Mouse (Mus musculus) liver, embryonic 16.5 days (tissue): ENCODE data around the gene Zfp446. TPM values are rescaled to one million over a fixed set of nuclear protein-coding genes. Genes with fewer than 3 reads are reported as not detected.
"Not testable (repeated sequence)": the region's sequence is repeated elsewhere in the genome, so short reads cannot be mapped to it uniquely, and the experiment has no call there.

Source experiments
- ATAC-seq: fragments of 200-750 bp; cut with Nextera tagmentation; 2 replicates; pipeline ENCODE4 v1.8.0; 2017; ENCODE audit warnings: low read depth, mild to moderate bottlenecking, moderate number of reproducible peaks, moderate library complexity
- H3K27ac ChIP-seq: fragments of 300-500 bp; sonication (generic); 2 replicates; pipeline ENCODE4 v1.5.1; 2014; ENCODE audit warnings: mild to moderate bottlenecking, low read length
- H3K27me3 ChIP-seq: fragments of 300-500 bp; sonication (generic); 2 replicates; pipeline ENCODE4 v1.6.1; 2014; ENCODE audit warnings: low read depth, low read length, mixed read lengths; ENCODE audit not compliant: control insufficient read depth, insufficient read depth
- H3K36me3 ChIP-seq: fragments of 300-500 bp; sonication (generic); 2 replicates; pipeline ENCODE4 v1.6.1; 2014; ENCODE audit warnings: mild to moderate bottlenecking; ENCODE audit not compliant: control insufficient read depth, insufficient read depth
- H3K4me1 ChIP-seq: fragments of 300-500 bp; sonication (generic); 2 replicates; pipeline ENCODE4 v1.6.1; 2014; ENCODE audit warnings: low read depth, low read length, mixed read lengths; ENCODE audit not compliant: control insufficient read depth
- H3K4me2 ChIP-seq: fragments of 300-500 bp; sonication (generic); 2 replicates; pipeline ENCODE4 v1.6.1; 2014; ENCODE audit warnings: low read depth, low read length, mixed read lengths
- H3K4me3 ChIP-seq: fragments of 300-500 bp; sonication (generic); 2 replicates; pipeline ENCODE4 v1.5.1; 2014; ENCODE audit warnings: low read depth, mild to moderate bottlenecking, low read length
- H3K9ac ChIP-seq: fragments of 300-500 bp; sonication (generic); 2 replicates; pipeline ENCODE4 v1.6.1; 2014; ENCODE audit warnings: low read depth, low read length
- H3K9me3 ChIP-seq: fragments of 300-500 bp; sonication (generic); replicated peaks from 2 replicates; pipeline ENCODE4 v1.6.1; 2016; ENCODE audit warnings: low read length; ENCODE audit not compliant: control insufficient read depth
- WGBS: fragments of 180-500 bp; shearing (Covaris S2); extraction: QIAGEN DNeasy Blood & Tissue Kit; methylation state at CpG from one replicate; pipeline ENCODE4 v1.1.7; 2014; ENCODE audit not compliant: insufficient replicate concordance; 5-methylcytosine and 5-hydroxymethylcytosine counted together
- polyA plus RNA-seq: library from polyadenylated mRNA; unstranded; fragments of >200 nt; fragmentation: Nextera tagmentation; extraction: Ambion mirVana; gene quantifications from 2 replicates; pipeline ENCODE4 v1.2.1, GENCODE M21; 2015

Zfp446 gene
- 2.9 TPM in 2 replicates for polyA plus RNA-seq

GRCm38 (mm10) chr7:12977682-12978389, at the start of gene Zfp446:
TSS of gene Zfp446 (plus strand) at chr7:12977848.
- peaks cover 20% of the 10 kb centered on the region for H3K4me1 ChIP-seq
- no peaks in the 10 kb centered on the region for H3K9me3 ChIP-seq
- H3K27me3 ChIP-seq, result no peaks in the 10 kb centered on the region
- peak within 1 kb of the TSS; percentile 72 for H3K9ac ChIP-seq
- H3K4me3 ChIP-seq, result peak within 1 kb of the TSS; percentile 72
- peak within 1 kb of the TSS; percentile 89 for H3K4me2 ChIP-seq
- WGBS, result under 1% methylated on average over 48 of the region's 49 CpGs
- H3K36me3 ChIP-seq, result no peaks in the 10 kb centered on the region
- peak; percentile 99 for ATAC-seq
- H3K27ac ChIP-seq, result peak within 1 kb of the TSS; percentile 93

GRCm38 (mm10) chr7:12933615-12934140, 44.0 kb upstream of the Zfp446 start:
- no peak for ATAC-seq
- no peak overlapping the region for H3K4me3 ChIP-seq
- no peak overlapping the region for H3K4me2 ChIP-seq
- no peaks in the 10 kb centered on the region for H3K27me3 ChIP-seq
- no peaks in the 10 kb centered on the region; the same call in 1 of the 2 replicates for H3K9me3 ChIP-seq
- no peaks in the 10 kb centered on the region for H3K4me1 ChIP-seq
- no peaks in the 10 kb centered on the region for H3K36me3 ChIP-seq
- no peak overlapping the region for H3K27ac ChIP-seq
- no peak overlapping the region for H3K9ac ChIP-seq
- 66% methylated on average over 4 of the region's 4 CpGs for WGBS

GRCm38 (mm10) chr7:12934808-12935207, 42.8 kb upstream of the Zfp446 start:
- 24% methylated on average over 3 of the region's 3 CpGs for WGBS
- H3K4me1 ChIP-seq, result no peaks in the 10 kb centered on the region
- no peak overlapping the region for H3K4me2 ChIP-seq
- no peak overlapping the region for H3K4me3 ChIP-seq
- no peak overlapping the region for H3K9ac ChIP-seq
- no peak for ATAC-seq
- no peak overlapping the region for H3K27ac ChIP-seq
- no peaks in the 10 kb centered on the region for H3K36me3 ChIP-seq
- H3K9me3 ChIP-seq, result no peaks in the 10 kb centered on the region; the same call in 1 of the 2 replicates
- no peaks in the 10 kb centered on the region for H3K27me3 ChIP-seq

GRCm38 (mm10) chr7:12937254-12937803, 40.3 kb upstream of the Zfp446 start:
- not testable (repeated sequence) for H3K36me3 ChIP-seq, H3K4me1 ChIP-seq, H3K4me3 ChIP-seq, H3K27me3 ChIP-seq, H3K27ac ChIP-seq, H3K4me2 ChIP-seq, H3K9ac ChIP-seq, H3K9me3 ChIP-seq, ATAC-seq
- 58% methylated on average over 3 of the region's 4 CpGs for WGBS

- 70% methylated on average over 4 of the region's 4 CpGs for WGBS
Measured at GRCm38 (mm10) chr7:12940599-12940998, 37.0 kb upstream of the Zfp446 start.

GRCm38 (mm10) chr7:12943488-12943887, 34.2 kb upstream of the Zfp446 start:
- no peaks in the 10 kb centered on the region for H3K36me3 ChIP-seq
- no peak overlapping the region for H3K27ac ChIP-seq
- ATAC-seq, result no peak
- H3K4me2 ChIP-seq, result no peak overlapping the region
- H3K9ac ChIP-seq, result no peak overlapping the region
- no peaks in the 10 kb centered on the region for H3K4me1 ChIP-seq
- no peaks in the 10 kb centered on the region for H3K27me3 ChIP-seq
- no peaks in the 10 kb centered on the region for H3K9me3 ChIP-seq
- no peak overlapping the region for H3K4me3 ChIP-seq

More at GRCm38 (mm10) chr7:12940599-12940998, 37.0 kb upstream of the Zfp446 start:
- Histone ChIP-seq H3K9ac (no peak overlapping the region), H3K27ac (no peak overlapping the region), H3K4me2 (no peak overlapping the region), H3K9me3 (no peaks in the 10 kb centered on the region; the same call in 1 of the 2 replicates), H3K27me3 (no peaks in the 10 kb centered on the region), H3K36me3 (no peaks in the 10 kb centered on the region), H3K4me1 (no peaks in the 10 kb centered on the region), H3K4me3 (no peak overlapping the region)
- ATAC-seq, result no peak

GRCm38 (mm10) chr7:12949032-12949871, 28.4 kb upstream of the Zfp446 start:
- H3K36me3 ChIP-seq, result no peaks in the 10 kb centered on the region
- H3K9ac ChIP-seq, result peak overlapping the region; percentile 78
- no peaks in the 10 kb centered on the region for H3K27me3 ChIP-seq
- H3K27ac ChIP-seq, result peak overlapping the region; percentile 83
- ATAC-seq, result peak; percentile 97
- H3K4me1 ChIP-seq, result peaks cover 16% of the 10 kb centered on the region
- WGBS, result 7% methylated on average over 35 of the region's 35 CpGs
- H3K9me3 ChIP-seq, result no peaks in the 10 kb centered on the region
- H3K4me3 ChIP-seq, result peak overlapping the region; percentile 70
- peak overlapping the region; percentile 97 for H3K4me2 ChIP-seq

GRCm38 (mm10) chr7:12949872-12950229, 27.8 kb upstream of the Zfp446 start:
- no peaks in the 10 kb centered on the region for H3K36me3 ChIP-seq
- peaks cover 16% of the 10 kb centered on the region for H3K4me1 ChIP-seq
- ATAC-seq, result peak; percentile 20
- 3% methylated on average over 16 of the region's 16 CpGs for WGBS
- H3K4me2 ChIP-seq, result peak overlapping the region; percentile 97
- H3K4me3 ChIP-seq, result peak overlapping the region; percentile 70
- H3K9me3 ChIP-seq, result no peaks in the 10 kb centered on the region
- no peaks in the 10 kb centered on the region for H3K27me3 ChIP-seq
- peak overlapping the region; percentile 83 for H3K27ac ChIP-seq
- H3K9ac ChIP-seq, result peak overlapping the region; percentile 78
